Mouse (Mus musculus) forebrain, embryonic 15.5 days (tissue): Measurements from ENCODE around the gene Zxdc. TPM values are rescaled to one million over a fixed set of nuclear protein-coding genes. Genes with fewer than 3 reads are reported as not detected.
A peak's percentile ranks its signal among the peaks of the same experiment; 100 is the strongest.

Experiments
- ATAC-seq: fragments of 200-750 bp; cut with Nextera tagmentation; replicated peaks from 2 replicates; pipeline ENCODE4 v1.8.0; 2017; ENCODE audit warnings: mild to moderate bottlenecking, moderate TSS enrichment, moderate library complexity
- H3K27ac ChIP-seq: fragments of 300-500 bp; sonication (generic); replicated peaks from 2 replicates; pipeline ENCODE4 v1.5.1; 2015; ENCODE audit warnings: mild to moderate bottlenecking, inconsistent platforms
- H3K27me3 ChIP-seq: fragments of 300-500 bp; sonication (generic); 2 replicates; pipeline ENCODE4 v1.6.1; 2015; ENCODE audit warnings: inconsistent platforms
- H3K36me3 ChIP-seq: fragments of 300-500 bp; sonication (generic); 2 replicates; pipeline ENCODE4 v1.6.1; 2015; ENCODE audit warnings: mild to moderate bottlenecking, inconsistent platforms
- H3K4me1 ChIP-seq: fragments of 300-500 bp; sonication (generic); 2 replicates; pipeline ENCODE4 v1.6.1; 2015; ENCODE audit warnings: inconsistent platforms
- H3K4me2 ChIP-seq: fragments of 300-500 bp; sonication (generic); replicated peaks from 2 replicates; pipeline ENCODE4 v1.6.1; 2015; ENCODE audit warnings: mild to moderate bottlenecking, inconsistent platforms
- H3K4me3 ChIP-seq: fragments of 300-500 bp; sonication (generic); 2 replicates; pipeline ENCODE4 v1.5.1; 2015; ENCODE audit warnings: mild to moderate bottlenecking, inconsistent platforms
- H3K9ac ChIP-seq: fragments of 300-500 bp; sonication (generic); replicated peaks from 2 replicates; pipeline ENCODE4 v1.6.1; 2015; ENCODE audit warnings: mild to moderate bottlenecking, inconsistent platforms
- H3K9me3 ChIP-seq: fragments of 300-500 bp; sonication (generic); 2 replicates; pipeline ENCODE4 v1.6.1; 2016; ENCODE audit warnings: inconsistent platforms
- WGBS: fragments of 180-500 bp; shearing (Covaris S2); methylation state at CpG from one replicate; pipeline ENCODE4 v1.1.7; 2015; ENCODE audit warnings: mixed read lengths; 5-methylcytosine and 5-hydroxymethylcytosine counted together
- polyA plus RNA-seq: library from polyadenylated mRNA; unstranded; fragments of >200 nt; fragmentation: Nextera tagmentation; extraction: Ambion mirVana; gene quantifications from 2 replicates; pipeline ENCODE4 v1.2.1, GENCODE M21; 2015

Zxdc gene
- polyA plus RNA-seq, 1 experiment from 2014 or later: 12.3 TPM

GRCm38 (mm10) chr6:90348500-90348899 is 20.8 kb upstream of the Zxdc start:
- H3K9ac ChIP-seq: no peak overlapping the region
- no peak overlapping the region for H3K4me3 ChIP-seq
- no peaks in the 10 kb centered on the region for H3K9me3 ChIP-seq
- no peak for ATAC-seq
- H3K4me2 ChIP-seq: no peak overlapping the region
- no peaks in the 10 kb centered on the region for H3K36me3 ChIP-seq
- H3K4me1 ChIP-seq: no peaks in the 10 kb centered on the region
- H3K27ac ChIP-seq: no peak overlapping the region
- WGBS: 81% methylated on average over 4 of the region's 4 CpGs
- no peaks in the 10 kb centered on the region for H3K27me3 ChIP-seq

GRCm38 (mm10) chr6:90350011-90350410 is 19.3 kb upstream of the Zxdc start:
- no peak overlapping the region for H3K27ac ChIP-seq
- no peaks in the 10 kb centered on the region for H3K27me3 ChIP-seq
- no peak for ATAC-seq
- no peak overlapping the region for H3K9ac ChIP-seq
- H3K4me1 ChIP-seq: no peaks in the 10 kb centered on the region
- 71% methylated on average over 2 of the region's 2 CpGs for WGBS
- H3K9me3 ChIP-seq: no peaks in the 10 kb centered on the region
- no peaks in the 10 kb centered on the region for H3K36me3 ChIP-seq
- H3K4me2 ChIP-seq: no peak overlapping the region
- no peak overlapping the region for H3K4me3 ChIP-seq

GRCm38 (mm10) chr6:90358142-90358541 is 11.2 kb upstream of the Zxdc start:
- no peak overlapping the region for H3K4me3 ChIP-seq
- WGBS: 65% methylated on average over 5 of the region's 5 CpGs
- H3K9ac ChIP-seq: no peak overlapping the region
- no peak for ATAC-seq
- no peak overlapping the region for H3K4me2 ChIP-seq
- no peaks in the 10 kb centered on the region for H3K36me3 ChIP-seq
- H3K27me3 ChIP-seq: no peaks in the 10 kb centered on the region
- peaks cover 12% of the 10 kb centered on the region for H3K4me1 ChIP-seq
- no peak overlapping the region for H3K27ac ChIP-seq
- no peaks in the 10 kb centered on the region for H3K9me3 ChIP-seq

- H3K27ac ChIP-seq: no peak overlapping the region
- no peak for ATAC-seq
- no peaks in the 10 kb centered on the region for H3K27me3 ChIP-seq
- 65% methylated on average over 2 of the region's 2 CpGs for WGBS
- H3K9ac ChIP-seq: no peak overlapping the region
- no peaks in the 10 kb centered on the region for H3K36me3 ChIP-seq
- peaks cover 12% of the 10 kb centered on the region for H3K4me1 ChIP-seq
- H3K4me3 ChIP-seq: no peak overlapping the region
- H3K9me3 ChIP-seq: no peaks in the 10 kb centered on the region
- H3K4me2 ChIP-seq: no peak overlapping the region
Measured at GRCm38 (mm10) chr6:90359445-90359844, 9.8 kb upstream of the Zxdc start.

GRCm38 (mm10) chr6:90360024-90360781 is 9.1 kb upstream of the Zxdc start:
- no peak overlapping the region for H3K4me2 ChIP-seq
- no peaks in the 10 kb centered on the region for H3K9me3 ChIP-seq
- H3K4me1 ChIP-seq: peaks cover 12% of the 10 kb centered on the region
- peak; percentile 63; the same call in 1 of the 2 replicates for ATAC-seq
- H3K27me3 ChIP-seq: no peaks in the 10 kb centered on the region
- no peak overlapping the region for H3K4me3 ChIP-seq
- 32% methylated on average over 7 of the region's 7 CpGs for WGBS
- H3K36me3 ChIP-seq: no peaks in the 10 kb centered on the region
- H3K9ac ChIP-seq: no peak overlapping the region
- no peak overlapping the region for H3K27ac ChIP-seq

- no peak overlapping the region for H3K4me2 ChIP-seq
- no peak overlapping the region for H3K4me3 ChIP-seq
- WGBS: 86% methylated on average over 6 of the region's 6 CpGs
- peaks cover 12% of the 10 kb centered on the region for H3K4me1 ChIP-seq
- no peak overlapping the region for H3K27ac ChIP-seq
- H3K36me3 ChIP-seq: no peaks in the 10 kb centered on the region
- no peak overlapping the region for H3K9ac ChIP-seq
- H3K9me3 ChIP-seq: no peaks in the 10 kb centered on the region
- H3K27me3 ChIP-seq: no peaks in the 10 kb centered on the region
- ATAC-seq: no peak
Measured at GRCm38 (mm10) chr6:90360922-90361614, 8.2 kb upstream of the Zxdc start.

GRCm38 (mm10) chr6:90363301-90363700 is 6.0 kb upstream of the Zxdc start:
- no peak for ATAC-seq
- H3K27ac ChIP-seq: no peak overlapping the region
- no peaks in the 10 kb centered on the region for H3K9me3 ChIP-seq
- WGBS: 87% methylated on average over 5 of the region's 5 CpGs
- H3K9ac ChIP-seq: no peak overlapping the region
- H3K27me3 ChIP-seq: no peaks in the 10 kb centered on the region
- no peaks in the 10 kb centered on the region for H3K36me3 ChIP-seq
- peaks cover 12% of the 10 kb centered on the region for H3K4me1 ChIP-seq
- H3K4me3 ChIP-seq: no peak overlapping the region
- H3K4me2 ChIP-seq: no peak overlapping the region

GRCm38 (mm10) chr6:90369725-90370553 is 647 bp downstream of the Zxdc start:
- H3K27me3 ChIP-seq: no peaks in the 10 kb centered on the region
- H3K9me3 ChIP-seq: no peaks in the 10 kb centered on the region
- peak overlapping the region; percentile 79 for H3K27ac ChIP-seq
- H3K4me1 ChIP-seq: peaks cover 28% of the 10 kb centered on the region
- H3K4me2 ChIP-seq: peak overlapping the region; percentile 93
- H3K4me3 ChIP-seq: peak overlapping the region; percentile 68
- peak overlapping the region; percentile 74 for H3K9ac ChIP-seq
- peak; percentile 87 for ATAC-seq
- peaks cover 24% of the 10 kb centered on the region for H3K36me3 ChIP-seq
- WGBS: under 1% methylated on average over 87 of the region's 98 CpGs

GRCm38 (mm10) chr6:90374647-90375046 is 5.4 kb downstream of the Zxdc start:
- peaks cover 25% of the 10 kb centered on the region for H3K4me1 ChIP-seq

GRCm38 (mm10) chr6:90377708-90378107 is 8.4 kb downstream of the Zxdc start:
- H3K27me3 ChIP-seq: no peaks in the 10 kb centered on the region
- no peak for ATAC-seq
- H3K4me3 ChIP-seq: no peak overlapping the region
- no peak overlapping the region for H3K4me2 ChIP-seq
- 97% methylated on average over 2 of the region's 2 CpGs for WGBS
- no peaks in the 10 kb centered on the region for H3K9me3 ChIP-seq
- H3K4me1 ChIP-seq: peaks cover under 1% of the 10 kb centered on the region
- H3K9ac ChIP-seq: no peak overlapping the region
- peaks cover 91% of the 10 kb centered on the region for H3K36me3 ChIP-seq
- H3K27ac ChIP-seq: no peak overlapping the region

More at GRCm38 (mm10) chr6:90374647-90375046, 5.4 kb downstream of the Zxdc start:
- H3K27ac ChIP-seq: no peak overlapping the region
- H3K9me3 ChIP-seq: no peaks in the 10 kb centered on the region
- no peak overlapping the region for H3K4me2 ChIP-seq
- H3K36me3 ChIP-seq: peaks cover 65% of the 10 kb centered on the region
- H3K4me3 ChIP-seq: no peak overlapping the region
- 85% methylated on average over 4 of the region's 4 CpGs for WGBS
- H3K27me3 ChIP-seq: no peaks in the 10 kb centered on the region
- H3K9ac ChIP-seq: no peak overlapping the region
- no peak for ATAC-seq

- no peak overlapping the region for H3K4me3 ChIP-seq
- no peaks in the 10 kb centered on the region for H3K4me1 ChIP-seq
- no peak overlapping the region for H3K27ac ChIP-seq
- H3K9me3 ChIP-seq: no peaks in the 10 kb centered on the region
- no peak for ATAC-seq
- no peak overlapping the region for H3K9ac ChIP-seq
- H3K4me2 ChIP-seq: no peak overlapping the region
- peaks cover 89% of the 10 kb centered on the region for H3K36me3 ChIP-seq
- no peaks in the 10 kb centered on the region for H3K27me3 ChIP-seq
- WGBS: 95% methylated on average over 2 of the region's 2 CpGs
Measured at GRCm38 (mm10) chr6:90381465-90381864, 12.2 kb downstream of the Zxdc start.

- Histone ChIP-seq H3K4me1 (no peaks in the 10 kb centered on the region), H3K9ac (no peak overlapping the region), H3K36me3 (peaks cover 45% of the 10 kb centered on the region), H3K4me3 (no peak overlapping the region), H3K27ac (no peak overlapping the region), H3K27me3 (no peaks in the 10 kb centered on the region), H3K4me2 (no peak overlapping the region), H3K9me3 (no peaks in the 10 kb centered on the region)
- no peak for ATAC-seq
- 87% methylated on average over 4 of the region's 4 CpGs for WGBS
Measured at GRCm38 (mm10) chr6:90390629-90391028, 21.3 kb downstream of the Zxdc start.
